Mouse (Mus musculus) erythroblast, embryonic 14.5 days (primary cell): Measurements from ENCODE around the gene Dcaf12.

Experiments used
- GATA1 ChIP-seq: IDR thresholded peaks from 2 replicates; pipeline ENCODE4 v1.6.1; 2012; ENCODE audit warnings: low read length, inconsistent platforms, mixed read lengths
- TAL1 ChIP-seq: IDR thresholded peaks from 3 replicates; pipeline ENCODE4 v1.6.1; 2012; ENCODE audit warnings: low read length, inconsistent platforms, mixed read lengths

DNA sequence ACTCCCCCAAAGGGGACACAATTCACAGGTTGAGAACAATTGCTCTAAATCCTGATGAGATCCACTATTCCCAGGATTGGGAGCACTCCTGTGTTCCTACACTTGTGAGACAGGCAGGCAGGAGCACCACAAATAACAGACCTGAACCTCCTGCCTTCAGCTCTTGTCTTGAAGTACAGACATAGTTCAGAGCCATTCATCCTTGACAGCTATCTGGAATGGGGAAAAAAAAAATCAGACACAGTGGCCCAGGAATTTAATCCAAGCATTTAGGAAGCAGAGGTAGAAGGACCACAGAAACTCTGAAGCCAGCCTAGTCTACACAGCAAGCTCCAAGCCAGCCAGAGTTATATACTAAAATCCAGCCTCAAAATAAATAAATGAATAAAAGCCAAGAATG is 46.6 kb downstream of the Dcaf12 start:
- no peak for TF ChIP-seq GATA1
- TF ChIP-seq TAL1, result no peak
